Mouse (Mus musculus): ENCODE measurements around the gene Afp. TPM values are rescaled to one million over a fixed set of nuclear protein-coding genes. Genes with fewer than 3 reads are reported as not detected.

Gene Afp
- polyA plus RNA-seq, 1 experiment: not detected

- TF ChIP-seq POLR2A (IDR thresholded peaks at IDR 0.05; ENCODE audit: low read depth, low read length): no peak
- TF ChIP-seq CTCF (IDR thresholded peaks at IDR 0.05; ENCODE audit: borderline replicate concordance, insufficient read depth, low read length): no peak
- no peak overlapping the region for H3K4me3 ChIP-seq (ENCODE audit: insufficient read depth, low read length)
- no peaks in the 10 kb centered on the region for H3K4me1 ChIP-seq (ENCODE audit: control insufficient read depth, insufficient read depth, low read length)
- no peak overlapping the region for H3K27ac ChIP-seq (ENCODE audit: insufficient read depth, low read length)
Observed at GRCm38 (mm10) chr5:90501752-90502151, 11.2 kb downstream of the Afp start.

GRCm38 (mm10) chr5:90504742-90505141 lies 14.2 kb downstream of the Afp start:
- Histone ChIP-seq H3K27ac (ENCODE audit: insufficient read depth, low read length) (no peak overlapping the region), H3K4me3 (ENCODE audit: insufficient read depth, low read length) (no peak overlapping the region), H3K4me1 (ENCODE audit: control insufficient read depth, insufficient read depth, low read length) (no peaks in the 10 kb centered on the region)
- TF ChIP-seq POLR2A (IDR thresholded peaks at IDR 0.05; ENCODE audit: low read depth, low read length): no peak
- no peak for TF ChIP-seq CTCF (IDR thresholded peaks at IDR 0.05; ENCODE audit: borderline replicate concordance, insufficient read depth, low read length)

GRCm38 (mm10) chr5:90506507-90506906 lies 16.0 kb downstream of the Afp start:
- no peak overlapping the region for H3K4me3 ChIP-seq (ENCODE audit: insufficient read depth, low read length)
- TF ChIP-seq POLR2A (IDR thresholded peaks at IDR 0.05; ENCODE audit: low read depth, low read length) (no peak), CTCF (IDR thresholded peaks at IDR 0.05; ENCODE audit: borderline replicate concordance, insufficient read depth, low read length) (no peak)
- no peaks in the 10 kb centered on the region for H3K4me1 ChIP-seq (ENCODE audit: control insufficient read depth, insufficient read depth, low read length)
- no peak overlapping the region for H3K27ac ChIP-seq (ENCODE audit: insufficient read depth, low read length)

GRCm38 (mm10) chr5:90507411-90507949 lies 16.9 kb downstream of the Afp start:
- H3K4me1 ChIP-seq (ENCODE audit: control insufficient read depth, insufficient read depth, low read length): no peaks in the 10 kb centered on the region
- TF ChIP-seq CTCF (IDR thresholded peaks at IDR 0.05; ENCODE audit: borderline replicate concordance, insufficient read depth, low read length) (no peak), POLR2A (IDR thresholded peaks at IDR 0.05; ENCODE audit: low read depth, low read length) (no peak)
- H3K27ac ChIP-seq (ENCODE audit: insufficient read depth, low read length): no peak overlapping the region
- H3K4me3 ChIP-seq (ENCODE audit: insufficient read depth, low read length): no peak overlapping the region

GRCm38 (mm10) chr5:90509828-90510592 lies 19.5 kb downstream of the Afp start:
- Histone ChIP-seq H3K27ac (ENCODE audit: insufficient read depth, low read length) (no peak overlapping the region), H3K4me1 (ENCODE audit: control insufficient read depth, insufficient read depth, low read length) (no peaks in the 10 kb centered on the region), H3K4me3 (ENCODE audit: insufficient read depth, low read length) (no peak overlapping the region)
- TF ChIP-seq CTCF (IDR thresholded peaks at IDR 0.05; ENCODE audit: borderline replicate concordance, insufficient read depth, low read length) (no peak), POLR2A (IDR thresholded peaks at IDR 0.05; ENCODE audit: low read depth, low read length) (no peak)

- H3K4me1 ChIP-seq (ENCODE audit: control insufficient read depth, insufficient read depth, low read length): no peaks in the 10 kb centered on the region
- H3K27ac ChIP-seq (ENCODE audit: insufficient read depth, low read length): no peak overlapping the region
- no peak overlapping the region for H3K4me3 ChIP-seq (ENCODE audit: insufficient read depth, low read length)
- TF ChIP-seq CTCF (IDR thresholded peaks at IDR 0.05; ENCODE audit: borderline replicate concordance, insufficient read depth, low read length) (no peak), POLR2A (IDR thresholded peaks at IDR 0.05; ENCODE audit: low read depth, low read length) (no peak)
Observed at GRCm38 (mm10) chr5:90512288-90512955, 21.9 kb downstream of the Afp start.

GRCm38 (mm10) chr5:90515561-90515960 lies 25.0 kb downstream of the Afp start:
- TF ChIP-seq POLR2A (IDR thresholded peaks at IDR 0.05; ENCODE audit: low read depth, low read length) (no peak), CTCF (IDR thresholded peaks at IDR 0.05; ENCODE audit: borderline replicate concordance, insufficient read depth, low read length) (no peak)
- no peaks in the 10 kb centered on the region for H3K4me1 ChIP-seq (ENCODE audit: control insufficient read depth, insufficient read depth, low read length)
- H3K27ac ChIP-seq (ENCODE audit: insufficient read depth, low read length): no peak overlapping the region
- H3K4me3 ChIP-seq (ENCODE audit: insufficient read depth, low read length): no peak overlapping the region

- no peak within 1 kb of the TSS for H3K4me3 ChIP-seq (ENCODE audit: insufficient read depth, low read length)
- no peaks in the 10 kb centered on the region for H3K4me1 ChIP-seq (ENCODE audit: control insufficient read depth, insufficient read depth, low read length)
- no peak within 1 kb of the TSS for H3K27ac ChIP-seq (ENCODE audit: insufficient read depth, low read length)
- no peak for TF ChIP-seq CTCF (IDR thresholded peaks at IDR 0.05; ENCODE audit: borderline replicate concordance, insufficient read depth, low read length)
- TF ChIP-seq POLR2A (IDR thresholded peaks at IDR 0.05; ENCODE audit: low read depth, low read length): no peak
Observed at GRCm38 (mm10) chr5:90518356-90519100, 28.0 kb downstream of the Afp start, which contains the start of gene Afm. TSS of gene Afm (plus strand) at chr5:90518932.

- Histone ChIP-seq H3K4me3 (ENCODE audit: insufficient read depth, low read length) (no peak overlapping the region), H3K27ac (ENCODE audit: insufficient read depth, low read length) (no peak overlapping the region), H3K4me1 (ENCODE audit: control insufficient read depth, insufficient read depth, low read length) (no peaks in the 10 kb centered on the region)
- no peak for TF ChIP-seq CTCF (IDR thresholded peaks at IDR 0.05; ENCODE audit: borderline replicate concordance, insufficient read depth, low read length)
- TF ChIP-seq POLR2A (IDR thresholded peaks at IDR 0.05; ENCODE audit: low read depth, low read length): no peak
Observed at GRCm38 (mm10) chr5:90551191-90551590, 60.7 kb downstream of the Afp start.
